Mouse (Mus musculus): Measurements from ENCODE around the gene Psapl1. TPM values are rescaled to one million over a fixed set of nuclear protein-coding genes. Genes with fewer than 3 reads are reported as not detected.

Gene Psapl1
- not detected in 2 replicates for polyA plus RNA-seq (2015; fragmentation: Nextera tagmentation; extraction: Ambion mirVana)

- WGBS (ENCODE audit: insufficient replicate concordance), result 73% methylated on average over 10 of the region's 10 CpGs
- no peak within 1 kb of the TSS for H3K9ac ChIP-seq
- ATAC-seq (ENCODE audit: low read depth) (no peak), DNase-seq (no peak)
- H3K4me3 ChIP-seq (replicated peaks), result no peak within 1 kb of the TSS
- H3K9me3 ChIP-seq (replicated peaks), result no peaks in the 10 kb centered on the region
- H3K27me3 ChIP-seq, result no peaks in the 10 kb centered on the region
- H3K36me3 ChIP-seq, result no peaks in the 10 kb centered on the region
- no peak within 1 kb of the TSS for H3K27ac ChIP-seq
- H3K4me1 ChIP-seq (replicated peaks), result no peaks in the 10 kb centered on the region
- H3K4me2 ChIP-seq, result no peak within 1 kb of the TSS
Measured at GRCm38 (mm10) chr5:36203916-36204315, at the start of gene Psapl1. Psapl1 (plus strand) TSS chr5:36204021.

DNA sequence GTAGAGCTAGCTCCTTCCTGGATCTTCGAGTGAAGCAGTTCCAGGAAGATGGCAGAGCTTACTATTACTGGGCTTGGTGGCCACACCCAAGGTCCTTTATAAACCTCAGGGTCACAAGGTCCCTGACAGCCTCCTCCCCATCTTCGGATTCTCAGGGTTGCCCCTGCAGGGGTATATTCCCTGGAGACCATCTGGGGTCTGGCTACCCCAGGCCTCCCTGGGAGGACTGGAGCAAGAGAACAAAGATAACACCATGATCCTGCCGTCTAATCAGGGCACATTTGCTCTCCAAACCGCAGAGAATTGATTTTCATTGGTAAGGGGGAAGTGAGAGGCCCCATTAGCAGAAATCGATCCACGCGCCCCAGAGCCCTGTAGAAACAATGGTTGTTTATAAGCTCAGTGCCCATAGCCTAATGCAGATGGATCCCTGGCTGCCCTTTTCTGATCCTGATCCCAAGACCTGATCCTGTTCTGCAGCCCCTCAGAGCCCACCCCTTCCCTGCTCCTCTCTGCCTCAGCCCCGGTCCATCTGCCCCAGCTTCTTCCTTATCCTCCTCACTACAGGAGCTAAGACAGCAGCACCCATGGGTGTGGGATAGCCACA, 48.8 kb upstream of the Psapl1 start:
- no peak for ATAC-seq (ENCODE audit: low read depth)

DNA sequence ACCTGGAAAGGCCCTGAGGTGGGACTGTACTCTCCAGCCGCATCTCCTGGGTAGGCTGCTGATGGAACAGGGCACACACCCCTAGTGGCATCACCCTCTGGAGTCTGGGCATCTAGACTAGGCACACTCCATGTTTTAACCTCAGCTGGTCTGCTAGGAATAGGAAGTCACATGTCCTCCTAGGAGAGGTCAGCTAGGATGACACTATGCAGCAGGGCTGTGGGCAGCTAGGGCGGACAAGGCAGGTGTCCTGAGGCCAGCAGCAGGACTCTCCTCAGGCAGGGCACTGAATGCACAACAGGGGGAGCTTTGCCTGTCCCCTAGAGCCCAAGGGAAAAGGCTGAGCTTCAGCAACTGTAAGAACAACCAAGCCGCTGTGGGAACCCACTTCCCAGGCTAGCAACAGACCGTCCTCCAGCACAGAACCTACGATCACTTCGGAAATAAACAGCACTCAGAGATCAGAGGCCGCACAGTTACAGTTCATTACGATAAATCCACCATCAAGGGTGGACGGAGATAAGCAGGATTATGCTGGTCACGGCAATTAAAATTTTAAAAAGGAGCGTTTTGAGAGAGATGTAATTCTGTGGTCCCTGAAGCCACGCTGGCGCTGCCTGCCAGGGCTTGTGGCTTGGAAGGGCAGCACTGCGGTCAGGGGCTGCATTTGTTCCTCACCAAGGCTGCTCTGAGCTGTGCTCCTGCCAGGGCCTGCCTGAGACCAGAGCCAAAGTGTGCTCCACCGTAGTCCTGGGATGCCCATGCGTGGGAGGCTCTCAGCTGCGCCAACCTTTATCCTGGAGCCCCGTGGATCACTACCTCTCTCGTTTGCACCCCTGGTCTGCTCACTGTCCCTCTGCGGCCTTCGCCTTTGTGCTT, 38.2 kb upstream of the Psapl1 start:
- Histone ChIP-seq H3K4me3 (replicated peaks) (no peak overlapping the region), H3K9me3 (replicated peaks) (no peaks in the 10 kb centered on the region), H3K36me3 (no peaks in the 10 kb centered on the region), H3K27ac (no peak overlapping the region), H3K4me2 (no peak overlapping the region), H3K27me3 (no peaks in the 10 kb centered on the region), H3K9ac (no peak overlapping the region), H3K4me1 (replicated peaks) (no peaks in the 10 kb centered on the region)
- DNase-seq, result no peak
- WGBS (ENCODE audit: insufficient replicate concordance), result 73% methylated on average over 21 of the region's 21 CpGs
- no peak for ATAC-seq (ENCODE audit: low read depth)

More for the DNA sequence above, 48.8 kb upstream of the Psapl1 start:
- DNase-seq, result no peak
- Histone ChIP-seq H3K4me1 (replicated peaks) (0 out of 2 replicates have a peak, but pooled peaks cover 3% of the 10 kb centered on the region), H3K36me3 (no peaks in the 10 kb centered on the region), H3K27ac (no peak overlapping the region), H3K9me3 (replicated peaks) (no peaks in the 10 kb centered on the region), H3K9ac (no peak overlapping the region), H3K27me3 (no peaks in the 10 kb centered on the region), H3K4me3 (replicated peaks) (no peak overlapping the region), H3K4me2 (no peak overlapping the region)
- 37% methylated on average over 8 of the region's 8 CpGs for WGBS (ENCODE audit: insufficient replicate concordance)

- H3K9ac ChIP-seq, result no peak overlapping the region
- DNase-seq, result no peak
Measured at GRCm38 (mm10) chr5:36166346-36167013, 37.3 kb upstream of the Psapl1 start.

GRCm38 (mm10) chr5:36168963-36169650, 34.7 kb upstream of the Psapl1 start:
- Histone ChIP-seq H3K4me3 (replicated peaks) (no peak overlapping the region), H3K27me3 (no peaks in the 10 kb centered on the region), H3K36me3 (no peaks in the 10 kb centered on the region), H3K4me2 (no peak overlapping the region), H3K27ac (no peak overlapping the region), H3K9ac (no peak overlapping the region), H3K4me1 (replicated peaks) (no peaks in the 10 kb centered on the region), H3K9me3 (replicated peaks) (no peaks in the 10 kb centered on the region)
- DNase-seq (no peak), ATAC-seq (ENCODE audit: low read depth) (no peak)
- WGBS (ENCODE audit: insufficient replicate concordance), result 67% methylated on average over 14 of the region's 14 CpGs

More at GRCm38 (mm10) chr5:36166346-36167013, 37.3 kb upstream of the Psapl1 start:
- Histone ChIP-seq H3K27me3 (no peaks in the 10 kb centered on the region), H3K4me1 (replicated peaks) (no peaks in the 10 kb centered on the region), H3K36me3 (no peaks in the 10 kb centered on the region), H3K4me3 (replicated peaks) (no peak overlapping the region), H3K4me2 (no peak overlapping the region), H3K27ac (no peak overlapping the region), H3K9me3 (replicated peaks) (no peaks in the 10 kb centered on the region)
- no peak for ATAC-seq (ENCODE audit: low read depth)
- 57% methylated on average over 6 of the region's 6 CpGs for WGBS (ENCODE audit: insufficient replicate concordance)

DNA sequence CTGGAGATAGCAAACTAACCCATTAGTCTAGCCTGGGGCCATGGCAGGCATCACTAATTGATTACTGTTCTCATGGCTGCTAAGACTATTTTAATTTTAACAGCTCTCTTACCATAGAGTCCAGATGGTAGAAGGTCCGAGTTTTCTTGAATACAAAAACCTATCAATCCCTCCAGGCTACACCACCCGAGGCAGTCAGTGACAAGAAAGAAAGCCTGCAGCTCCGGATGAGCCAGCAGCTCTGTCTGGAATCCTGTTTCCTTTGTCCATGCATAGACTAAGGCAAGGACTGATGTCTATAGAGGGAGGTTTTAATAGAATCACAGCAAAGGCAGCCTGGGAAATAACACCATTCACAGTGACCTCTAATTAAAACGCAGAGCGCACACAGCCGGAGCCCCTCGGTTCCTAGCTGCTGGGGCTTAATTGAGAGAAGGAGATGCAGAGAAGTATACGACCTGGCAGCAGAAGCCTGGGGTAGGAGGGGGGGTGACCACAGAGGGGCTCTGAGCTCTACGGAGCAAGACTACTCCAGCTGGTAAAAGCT, 29.2 kb upstream of the Psapl1 start:
- H3K27me3 ChIP-seq, result no peaks in the 10 kb centered on the region
- 65% methylated on average over 9 of the region's 9 CpGs for WGBS (ENCODE audit: insufficient replicate concordance)
- no peaks in the 10 kb centered on the region for H3K4me1 ChIP-seq (replicated peaks)
- DNase-seq, result no peak
- H3K36me3 ChIP-seq, result no peaks in the 10 kb centered on the region
- no peak for ATAC-seq (ENCODE audit: low read depth)
- H3K9ac ChIP-seq, result no peak overlapping the region
- no peak overlapping the region for H3K27ac ChIP-seq
- H3K9me3 ChIP-seq (replicated peaks), result no peaks in the 10 kb centered on the region
- no peak overlapping the region for H3K4me2 ChIP-seq
- no peak overlapping the region for H3K4me3 ChIP-seq (replicated peaks)

DNA sequence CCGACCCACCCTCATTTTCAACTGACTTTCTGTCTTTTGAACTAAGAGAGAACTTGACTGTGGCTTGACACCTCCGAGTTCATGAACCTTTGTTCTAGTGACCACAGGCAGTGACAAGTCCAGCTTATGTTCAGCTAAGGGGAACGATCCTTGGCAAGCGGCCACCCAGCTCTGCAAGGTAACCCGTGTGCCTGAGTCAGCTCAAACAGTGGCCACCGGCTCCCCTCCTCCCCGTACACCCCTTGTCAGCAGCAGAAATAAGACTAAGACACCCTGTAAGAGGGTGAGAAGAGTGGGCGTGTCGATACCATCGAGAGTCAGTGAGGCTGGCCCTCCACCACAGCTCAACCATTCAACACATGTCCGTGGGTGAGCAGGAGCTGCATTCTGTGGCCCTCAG, 27.4 kb upstream of the Psapl1 start:
- DNase-seq, result no peak
- no peaks in the 10 kb centered on the region for H3K36me3 ChIP-seq
- no peak overlapping the region for H3K27ac ChIP-seq
- no peak overlapping the region for H3K9ac ChIP-seq
- no peaks in the 10 kb centered on the region for H3K4me1 ChIP-seq (replicated peaks)
- WGBS (ENCODE audit: insufficient replicate concordance), result 62% methylated on average over 11 of the region's 11 CpGs
- no peak for ATAC-seq (ENCODE audit: low read depth)
- no peak overlapping the region for H3K4me3 ChIP-seq (replicated peaks)
- H3K9me3 ChIP-seq (replicated peaks), result no peaks in the 10 kb centered on the region
- no peaks in the 10 kb centered on the region for H3K27me3 ChIP-seq
- no peak overlapping the region for H3K4me2 ChIP-seq

- no peaks in the 10 kb centered on the region for H3K36me3 ChIP-seq
- ATAC-seq (ENCODE audit: low read depth) (no peak), DNase-seq (no peak)
- no peak overlapping the region for H3K27ac ChIP-seq
- no peak overlapping the region for H3K9ac ChIP-seq
- WGBS (ENCODE audit: insufficient replicate concordance), result 63% methylated on average over 4 of the region's 4 CpGs
- no peaks in the 10 kb centered on the region for H3K4me1 ChIP-seq (replicated peaks)
- no peaks in the 10 kb centered on the region for H3K27me3 ChIP-seq
- no peak overlapping the region for H3K4me2 ChIP-seq
- H3K4me3 ChIP-seq (replicated peaks), result no peak overlapping the region
- H3K9me3 ChIP-seq (replicated peaks), result no peaks in the 10 kb centered on the region
Measured at GRCm38 (mm10) chr5:36176873-36177272, 26.9 kb upstream of the Psapl1 start.

DNA sequence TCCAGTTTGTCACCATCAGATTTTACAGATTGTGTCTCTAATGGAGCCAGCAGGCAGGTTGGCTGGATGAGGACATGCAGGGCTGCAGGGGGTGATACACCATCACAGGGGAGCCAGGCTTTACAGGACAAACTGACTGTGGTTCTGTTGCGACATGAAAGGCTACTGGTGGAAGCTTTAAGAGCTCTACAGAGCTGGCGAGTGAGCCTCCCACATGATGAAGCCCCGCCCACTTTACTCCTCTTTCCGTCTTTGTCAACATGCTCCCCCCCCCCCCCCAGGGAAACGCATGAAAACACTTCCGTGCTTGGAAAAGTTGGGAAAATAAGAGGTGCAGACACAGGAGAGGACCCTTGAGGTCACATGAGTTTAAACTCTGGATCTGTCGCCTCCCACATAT, 25.6 kb upstream of the Psapl1 start:
- WGBS (ENCODE audit: insufficient replicate concordance), result 41% methylated on average over 7 of the region's 7 CpGs
- H3K4me3 ChIP-seq (replicated peaks), result no peak overlapping the region
- no peak overlapping the region for H3K27ac ChIP-seq
- H3K9me3 ChIP-seq (replicated peaks), result no peaks in the 10 kb centered on the region
- ATAC-seq (ENCODE audit: low read depth) (no peak), DNase-seq (no peak)
- H3K36me3 ChIP-seq, result no peaks in the 10 kb centered on the region
- no peak overlapping the region for H3K9ac ChIP-seq
- H3K4me1 ChIP-seq (replicated peaks), result no peaks in the 10 kb centered on the region
- H3K27me3 ChIP-seq, result no peaks in the 10 kb centered on the region
- H3K4me2 ChIP-seq, result no peak overlapping the region

DNA sequence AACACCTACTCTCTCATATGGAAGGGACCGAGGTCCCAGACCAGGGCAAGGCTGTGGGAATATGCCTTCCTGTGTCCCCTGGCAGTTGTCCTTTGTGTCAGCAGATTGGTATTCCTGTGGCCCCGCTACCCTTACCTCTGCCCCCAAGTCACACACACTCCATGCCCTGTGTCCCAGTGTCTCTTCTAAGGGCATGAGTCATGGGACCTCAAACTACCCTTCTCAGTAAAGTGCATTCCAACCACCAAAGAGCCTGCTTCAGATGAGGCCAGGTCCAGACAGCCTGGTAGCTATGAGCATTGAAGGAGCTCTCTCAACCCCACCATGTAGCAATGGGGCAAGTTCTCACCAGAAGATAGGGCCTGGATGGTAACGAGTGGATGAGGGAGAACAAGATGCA, 25.0 kb upstream of the Psapl1 start:
- WGBS (ENCODE audit: insufficient replicate concordance), result 57% methylated on average over 3 of the region's 3 CpGs
- no peak for DNase-seq

DNA sequence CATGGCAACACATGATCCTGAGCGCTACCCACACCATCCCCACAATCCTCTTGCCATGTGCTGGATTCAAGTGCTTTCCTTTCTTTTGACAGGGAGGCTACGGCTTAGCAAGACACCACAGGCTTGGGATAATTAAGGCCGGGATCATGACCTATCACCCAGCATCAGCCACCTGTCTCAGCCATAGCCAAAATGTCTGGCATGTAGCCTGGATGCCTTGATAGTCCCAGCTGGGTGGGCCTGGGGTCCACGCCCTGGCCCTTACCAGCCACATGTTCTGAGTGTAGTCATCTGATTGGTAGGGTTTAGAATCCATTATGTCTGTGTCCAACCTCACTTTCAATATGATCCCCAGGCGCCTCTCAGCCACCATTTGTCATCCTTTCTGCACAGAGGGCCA, 24.1 kb upstream of the Psapl1 start:
- ATAC-seq (ENCODE audit: low read depth), result no peak
- H3K4me3 ChIP-seq (replicated peaks), result no peak overlapping the region
- DNase-seq, result no peak
- H3K9me3 ChIP-seq (replicated peaks), result no peaks in the 10 kb centered on the region
- no peaks in the 10 kb centered on the region for H3K36me3 ChIP-seq
- H3K9ac ChIP-seq, result no peak overlapping the region
- H3K4me1 ChIP-seq (replicated peaks), result no peaks in the 10 kb centered on the region
- 69% methylated on average over 5 of the region's 5 CpGs for WGBS (ENCODE audit: insufficient replicate concordance)
- no peak overlapping the region for H3K4me2 ChIP-seq
- H3K27me3 ChIP-seq, result no peaks in the 10 kb centered on the region
- no peak overlapping the region for H3K27ac ChIP-seq

More for the DNA sequence above, 25.0 kb upstream of the Psapl1 start:
- Histone ChIP-seq H3K4me1 (replicated peaks) (no peaks in the 10 kb centered on the region), H3K9ac (no peak overlapping the region), H3K9me3 (replicated peaks) (no peaks in the 10 kb centered on the region), H3K4me3 (replicated peaks) (no peak overlapping the region), H3K27me3 (no peaks in the 10 kb centered on the region), H3K36me3 (no peaks in the 10 kb centered on the region), H3K27ac (no peak overlapping the region), H3K4me2 (no peak overlapping the region)
- no peak for ATAC-seq (ENCODE audit: low read depth)
